Mouse (Mus musculus) hindbrain, embryonic 16.5 days (tissue): ENCODE results near the gene Tmem108. TPM values are rescaled to one million over a fixed set of nuclear protein-coding genes. Genes with fewer than 3 reads are reported as not detected.
A peak's percentile ranks its signal among the peaks of the same experiment; 100 is the strongest.

Source experiments
- ATAC-seq: fragments of 200-750 bp; cut with Nextera tagmentation; 2 replicates; pipeline ENCODE4 v1.8.0; 2017; ENCODE audit warnings: moderate TSS enrichment, moderate library complexity
- H3K27ac ChIP-seq: fragments of 300-500 bp; sonication (generic); 2 replicates; pipeline ENCODE4 v1.5.1; 2014; ENCODE audit warnings: low read depth, mild to moderate bottlenecking, control low read depth, low read length, moderate library complexity
- H3K27me3 ChIP-seq: fragments of 300-500 bp; sonication (generic); replicated peaks from 2 replicates; pipeline ENCODE4 v1.6.1; 2014; ENCODE audit warnings: low read length; ENCODE audit not compliant: control insufficient read depth, insufficient read depth
- H3K36me3 ChIP-seq: fragments of 300-500 bp; sonication (generic); 2 replicates; pipeline ENCODE4 v1.6.1; 2014; ENCODE audit warnings: mild to moderate bottlenecking, low read length, moderate library complexity, mixed read lengths; ENCODE audit not compliant: control insufficient read depth, insufficient read depth
- H3K4me1 ChIP-seq: fragments of 300-500 bp; sonication (generic); 2 replicates; pipeline ENCODE4 v1.6.1; 2014; ENCODE audit warnings: low read depth, low read length; ENCODE audit not compliant: control insufficient read depth, insufficient read depth
- H3K4me2 ChIP-seq: fragments of 300-500 bp; sonication (generic); 2 replicates; pipeline ENCODE4 v1.6.1; 2014; ENCODE audit warnings: mild to moderate bottlenecking, low read length, control low read depth, moderate library complexity
- H3K4me3 ChIP-seq: fragments of 300-500 bp; sonication (generic); 2 replicates; pipeline ENCODE4 v1.5.1; 2014; ENCODE audit warnings: mild to moderate bottlenecking, low read length, control low read depth, moderate library complexity
- H3K9ac ChIP-seq: fragments of 300-500 bp; sonication (generic); 2 replicates; pipeline ENCODE4 v1.6.1; 2014; ENCODE audit warnings: low read depth, mild to moderate bottlenecking, control low read depth, low read length, moderate library complexity
- H3K9me3 ChIP-seq: fragments of 300-500 bp; sonication (generic); 2 replicates; pipeline ENCODE4 v1.6.1; 2014; ENCODE audit warnings: mild to moderate bottlenecking, low read length, moderate library complexity; ENCODE audit not compliant: control insufficient read depth
- WGBS: fragments of 180-500 bp; shearing (Covaris S2); extraction: QIAGEN DNeasy Blood & Tissue Kit; methylation state at CpG from one replicate; pipeline ENCODE4 v1.1.7; 2014; 5-methylcytosine and 5-hydroxymethylcytosine counted together
- polyA plus RNA-seq: library from polyadenylated mRNA; unstranded; fragments of >200 nt; fragmentation: Nextera tagmentation; extraction: Ambion mirVana; gene quantifications from 2 replicates; pipeline ENCODE4 v1.2.1, GENCODE M21; 2015

Gene Tmem108
- polyA plus RNA-seq, 1 experiment from 2014 or later, result 29.3 TPM

DNA sequence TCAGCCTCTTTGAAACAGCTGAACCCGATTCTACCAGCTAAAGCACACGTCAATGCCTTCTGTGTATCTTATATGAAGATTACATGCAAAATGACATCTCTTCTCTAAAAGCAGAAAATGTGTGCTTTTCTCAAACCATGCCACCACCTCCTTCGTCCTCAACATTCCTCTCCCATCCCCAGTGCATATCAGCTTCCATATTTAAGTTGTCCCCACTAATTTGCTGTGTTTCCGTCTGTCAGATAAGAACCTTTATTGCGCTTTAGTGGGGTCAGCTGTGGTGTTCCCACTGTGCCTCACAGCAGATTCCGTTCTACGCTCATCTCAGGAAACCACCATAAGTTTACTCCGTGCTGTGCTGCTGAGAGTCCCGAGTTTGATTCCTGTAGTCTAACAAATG lies 1.8 kb downstream of the Tmem108 start:
- peak overlapping the region; percentile 21 for H3K4me3 ChIP-seq
- H3K27me3 ChIP-seq, result no peaks in the 10 kb centered on the region
- H3K9ac ChIP-seq, result no peak overlapping the region
- H3K36me3 ChIP-seq, result no peaks in the 10 kb centered on the region
- no peak for ATAC-seq
- peaks cover 8% of the 10 kb centered on the region for H3K4me1 ChIP-seq
- no peaks in the 10 kb centered on the region for H3K9me3 ChIP-seq
- no peak overlapping the region for H3K27ac ChIP-seq
- peak overlapping the region; percentile 67 for H3K4me2 ChIP-seq
- 52% methylated on average over 9 of the region's 9 CpGs for WGBS

DNA sequence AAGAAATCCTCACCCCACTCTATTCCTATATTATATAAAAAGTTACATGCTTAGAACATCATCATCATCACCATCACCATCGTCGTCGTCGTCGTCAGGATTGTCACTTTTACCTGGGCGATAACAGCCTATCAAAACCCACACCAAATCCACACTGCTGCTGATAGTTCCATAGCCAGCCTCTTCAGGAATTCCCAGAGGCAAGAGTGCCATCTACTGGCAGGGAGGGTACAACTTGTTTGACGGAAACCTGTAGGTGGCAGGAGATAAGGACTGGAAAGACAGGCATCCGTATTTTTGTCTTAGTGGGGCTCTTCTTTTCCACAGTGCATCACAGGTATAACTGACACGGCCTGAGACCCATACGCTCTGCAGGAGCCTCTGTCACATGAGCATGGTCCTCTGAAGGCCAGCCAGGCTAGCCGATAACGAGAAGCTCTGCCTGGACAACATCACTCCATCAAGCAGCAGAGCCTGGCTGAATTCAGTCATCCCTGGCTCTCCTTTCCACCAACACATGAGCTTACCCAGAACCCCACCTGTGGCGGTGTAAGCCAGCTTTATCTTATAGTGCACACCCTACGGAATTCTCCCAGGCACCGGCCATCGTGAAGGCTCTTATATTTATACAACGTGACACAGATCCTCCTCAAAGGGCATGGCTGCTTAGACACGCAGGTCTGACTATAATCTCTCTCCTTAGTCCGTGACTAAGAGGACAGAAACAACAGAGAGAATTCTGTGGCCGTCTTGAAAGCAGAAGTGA lies 2.5 kb downstream of the Tmem108 start:
- WGBS, result 18% methylated on average over 20 of the region's 20 CpGs
- no peak overlapping the region for H3K27ac ChIP-seq
- H3K4me1 ChIP-seq, result peaks cover 8% of the 10 kb centered on the region
- H3K36me3 ChIP-seq, result no peaks in the 10 kb centered on the region
- peak overlapping the region; percentile 21 for H3K4me3 ChIP-seq
- H3K9me3 ChIP-seq, result no peaks in the 10 kb centered on the region
- 0 out of 2 replicates have a peak, but pooled peaks have one; percentile 39 for ATAC-seq
- no peaks in the 10 kb centered on the region for H3K27me3 ChIP-seq
- H3K9ac ChIP-seq, result no peak overlapping the region
- H3K4me2 ChIP-seq, result peak overlapping the region; percentile 67

DNA sequence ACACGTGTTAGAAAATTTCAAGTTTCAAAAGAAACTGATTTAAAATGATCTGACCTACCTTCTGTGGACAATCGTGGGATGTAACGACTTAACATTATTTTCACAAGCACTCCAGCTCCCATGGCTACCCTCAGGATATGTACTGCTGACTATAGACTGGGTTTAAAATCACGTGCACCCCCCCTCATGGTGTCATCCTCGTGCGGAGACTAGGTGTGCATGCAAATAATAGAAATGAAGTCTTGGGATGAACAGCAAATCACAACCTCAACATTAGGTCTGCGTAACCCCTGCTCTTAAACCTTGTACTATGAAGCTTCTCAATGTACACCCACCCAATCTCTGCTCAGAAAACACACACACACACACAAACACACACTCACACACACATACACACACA lies 3.4 kb downstream of the Tmem108 start:
- 72% methylated on average over 7 of the region's 7 CpGs for WGBS
- peaks cover 8% of the 10 kb centered on the region for H3K4me1 ChIP-seq
- H3K4me2 ChIP-seq, result peak overlapping the region; percentile 67; the same call in 1 of the 2 replicates

DNA sequence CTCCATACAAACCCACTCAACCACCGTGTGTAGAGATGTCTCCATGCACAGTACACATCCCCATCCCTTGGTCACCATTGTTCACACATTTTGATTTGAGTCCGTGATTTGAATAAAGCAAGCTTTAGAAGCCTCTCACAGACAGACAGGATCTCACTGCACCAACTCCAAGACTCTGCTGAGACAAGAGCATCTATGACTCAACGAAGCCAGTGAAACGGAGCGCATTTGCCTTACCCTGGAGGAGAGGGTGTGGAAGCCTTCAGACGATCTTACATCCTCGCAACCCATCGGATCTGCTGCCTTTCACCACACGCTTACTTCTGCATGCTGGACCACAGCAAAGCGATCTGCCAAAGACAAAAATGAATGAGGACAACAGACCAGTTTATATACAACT lies 9.0 kb downstream of the Tmem108 start:
- Histone ChIP-seq H3K9ac (no peak overlapping the region), H3K4me2 (no peak overlapping the region), H3K27me3 (no peaks in the 10 kb centered on the region), H3K9me3 (no peaks in the 10 kb centered on the region), H3K4me3 (no peak overlapping the region), H3K36me3 (no peaks in the 10 kb centered on the region), H3K4me1 (no peaks in the 10 kb centered on the region), H3K27ac (no peak overlapping the region)
- no peak for ATAC-seq
- 91% methylated on average over 10 of the region's 10 CpGs for whole genome bisulfite sequencing

More for the DNA sequence above, 3.4 kb downstream of the Tmem108 start:
- ATAC-seq, result no peak
- Histone ChIP-seq H3K9me3 (no peaks in the 10 kb centered on the region), H3K9ac (no peak overlapping the region), H3K27ac (no peak overlapping the region), H3K36me3 (no peaks in the 10 kb centered on the region), H3K27me3 (no peaks in the 10 kb centered on the region), H3K4me3 (no peak overlapping the region)

DNA sequence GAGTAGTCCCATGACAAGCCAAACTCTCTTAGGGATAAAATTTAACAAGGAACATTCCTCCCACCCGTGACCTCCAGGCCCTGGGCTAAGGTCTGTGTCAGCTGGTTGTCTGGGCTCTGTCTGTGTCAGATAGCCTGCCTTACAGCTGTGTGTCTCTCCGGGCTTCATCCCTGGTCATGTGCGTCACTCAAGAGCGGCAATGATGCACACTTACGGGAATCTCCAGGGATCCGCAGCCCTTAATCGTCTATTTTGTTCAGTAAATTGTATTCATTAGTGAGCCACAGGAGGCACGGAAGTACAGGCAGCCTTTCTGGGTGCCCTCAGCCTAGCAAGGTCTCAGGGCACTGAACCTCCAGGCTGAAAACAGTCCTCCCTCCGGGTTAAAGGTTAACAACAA lies 10.1 kb downstream of the Tmem108 start:
- H3K27me3 ChIP-seq, result no peaks in the 10 kb centered on the region
- no peak for ATAC-seq
- H3K4me3 ChIP-seq, result no peak overlapping the region
- H3K4me1 ChIP-seq, result no peaks in the 10 kb centered on the region
- no peaks in the 10 kb centered on the region for H3K9me3 ChIP-seq
- no peak overlapping the region for H3K27ac ChIP-seq
- 43% methylated on average over 9 of the region's 9 CpGs for WGBS
- no peaks in the 10 kb centered on the region for H3K36me3 ChIP-seq
- H3K4me2 ChIP-seq, result no peak overlapping the region
- H3K9ac ChIP-seq, result no peak overlapping the region

DNA sequence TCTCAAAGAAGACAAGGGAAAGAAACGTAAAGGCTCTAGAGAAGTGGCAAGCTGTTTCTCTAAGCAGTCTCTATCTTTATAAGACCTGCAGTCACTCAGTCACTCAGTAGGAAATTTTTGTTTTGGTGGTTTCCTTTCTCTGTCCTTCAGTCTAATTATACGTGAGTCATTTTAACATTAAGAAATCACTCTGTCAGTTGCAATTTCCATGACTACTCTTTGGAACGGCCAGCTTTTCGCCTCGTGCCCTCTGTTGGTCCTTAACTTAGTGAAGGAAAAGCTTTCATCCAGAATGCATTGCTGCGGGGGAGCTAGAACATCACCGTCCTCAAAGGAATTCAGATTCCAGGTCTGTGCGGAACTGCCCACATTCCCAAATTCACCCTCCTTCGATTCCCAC lies 11.1 kb downstream of the Tmem108 start:
- no peaks in the 10 kb centered on the region for H3K4me1 ChIP-seq
- H3K9me3 ChIP-seq, result no peaks in the 10 kb centered on the region
- H3K4me3 ChIP-seq, result no peak overlapping the region
- no peak for ATAC-seq
- H3K4me2 ChIP-seq, result no peak overlapping the region
- H3K9ac ChIP-seq, result no peak overlapping the region
- 77% methylated on average over 9 of the region's 9 CpGs for WGBS
- no peaks in the 10 kb centered on the region for H3K36me3 ChIP-seq
- no peak overlapping the region for H3K27ac ChIP-seq
- H3K27me3 ChIP-seq, result no peaks in the 10 kb centered on the region

DNA sequence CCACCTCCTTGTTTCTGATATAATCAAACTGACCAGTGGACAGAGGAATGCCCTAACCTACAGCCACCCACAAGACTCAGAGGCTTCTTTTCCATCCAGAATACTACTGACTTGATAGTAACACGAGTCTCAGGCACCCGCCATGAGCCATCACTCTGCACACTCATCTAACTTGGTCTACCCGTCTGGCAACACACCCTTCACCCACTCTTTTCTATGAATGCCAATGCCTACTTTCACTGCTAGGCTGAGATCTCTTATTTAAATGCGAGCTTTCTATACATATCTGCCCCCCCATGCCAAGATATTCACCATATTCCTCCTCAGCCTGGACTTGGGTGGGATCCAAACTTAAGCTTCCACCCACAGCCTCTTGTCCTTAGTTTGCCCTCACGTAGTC lies 15.0 kb downstream of the Tmem108 start:
- Histone ChIP-seq H3K4me2 (no peak overlapping the region), H3K9ac (no peak overlapping the region), H3K4me3 (no peak overlapping the region), H3K4me1 (no peaks in the 10 kb centered on the region), H3K36me3 (no peaks in the 10 kb centered on the region), H3K27me3 (no peaks in the 10 kb centered on the region), H3K9me3 (no peaks in the 10 kb centered on the region), H3K27ac (no peak overlapping the region)
- ATAC-seq, result no peak
- WGBS, result 94% methylated on average over 5 of the region's 5 CpGs

DNA sequence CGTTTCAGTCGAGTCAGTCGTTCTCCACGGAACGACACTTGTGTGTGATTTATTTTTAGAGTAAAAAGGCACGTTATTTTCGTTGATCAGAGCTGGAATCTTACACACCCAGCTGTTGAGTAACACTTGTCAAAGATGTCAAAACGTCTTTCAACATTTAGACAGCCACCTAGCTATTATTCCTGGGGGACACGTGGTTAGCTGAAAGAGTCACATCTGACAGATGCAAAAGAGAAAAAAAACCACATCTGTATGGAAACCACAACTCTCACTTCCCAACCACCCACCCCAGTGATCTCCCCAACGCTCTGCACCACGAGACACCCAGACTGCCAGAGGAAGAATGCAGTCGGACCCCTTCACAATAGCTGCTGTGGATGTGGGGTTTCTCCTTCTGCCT lies 21.5 kb downstream of the Tmem108 start:
- Histone ChIP-seq H3K4me1 (no peaks in the 10 kb centered on the region), H3K4me2 (no peak overlapping the region), H3K9ac (no peak overlapping the region), H3K27me3 (no peaks in the 10 kb centered on the region), H3K27ac (no peak overlapping the region), H3K4me3 (no peak overlapping the region), H3K36me3 (no peaks in the 10 kb centered on the region), H3K9me3 (no peaks in the 10 kb centered on the region)
- WGBS, result 69% methylated on average over 12 of the region's 12 CpGs
- no peak for ATAC-seq

DNA sequence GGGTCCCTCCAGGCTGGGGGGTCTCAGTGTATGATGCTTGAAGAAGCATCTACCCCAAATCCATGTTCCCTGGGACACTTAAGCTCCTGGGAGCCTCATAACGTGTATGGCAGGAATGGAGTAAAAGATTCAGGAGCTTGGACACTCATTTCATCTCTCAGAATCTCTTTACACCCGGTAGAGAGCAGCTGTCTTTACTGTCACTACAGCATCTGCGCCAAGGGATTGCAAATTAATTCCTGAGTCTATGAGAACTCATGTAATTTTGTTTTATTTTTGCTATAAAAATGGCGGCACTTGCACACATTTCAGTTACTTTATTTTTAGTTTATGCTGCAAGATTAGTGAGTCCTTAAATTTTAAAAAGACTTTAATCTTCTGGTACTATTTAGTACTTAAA lies 22.6 kb downstream of the Tmem108 start:
- H3K27ac ChIP-seq, result no peak overlapping the region
- no peak overlapping the region for H3K4me3 ChIP-seq
- no peaks in the 10 kb centered on the region for H3K36me3 ChIP-seq
- H3K4me2 ChIP-seq, result no peak overlapping the region
- ATAC-seq, result no peak
- 84% methylated on average over 4 of the region's 4 CpGs for WGBS
- H3K9me3 ChIP-seq, result no peaks in the 10 kb centered on the region
- no peak overlapping the region for H3K9ac ChIP-seq
- H3K27me3 ChIP-seq, result no peaks in the 10 kb centered on the region
- H3K4me1 ChIP-seq, result no peaks in the 10 kb centered on the region
